ENCODE assay signal across 9 mouse cellular contexts in the genomic region with DNA sequence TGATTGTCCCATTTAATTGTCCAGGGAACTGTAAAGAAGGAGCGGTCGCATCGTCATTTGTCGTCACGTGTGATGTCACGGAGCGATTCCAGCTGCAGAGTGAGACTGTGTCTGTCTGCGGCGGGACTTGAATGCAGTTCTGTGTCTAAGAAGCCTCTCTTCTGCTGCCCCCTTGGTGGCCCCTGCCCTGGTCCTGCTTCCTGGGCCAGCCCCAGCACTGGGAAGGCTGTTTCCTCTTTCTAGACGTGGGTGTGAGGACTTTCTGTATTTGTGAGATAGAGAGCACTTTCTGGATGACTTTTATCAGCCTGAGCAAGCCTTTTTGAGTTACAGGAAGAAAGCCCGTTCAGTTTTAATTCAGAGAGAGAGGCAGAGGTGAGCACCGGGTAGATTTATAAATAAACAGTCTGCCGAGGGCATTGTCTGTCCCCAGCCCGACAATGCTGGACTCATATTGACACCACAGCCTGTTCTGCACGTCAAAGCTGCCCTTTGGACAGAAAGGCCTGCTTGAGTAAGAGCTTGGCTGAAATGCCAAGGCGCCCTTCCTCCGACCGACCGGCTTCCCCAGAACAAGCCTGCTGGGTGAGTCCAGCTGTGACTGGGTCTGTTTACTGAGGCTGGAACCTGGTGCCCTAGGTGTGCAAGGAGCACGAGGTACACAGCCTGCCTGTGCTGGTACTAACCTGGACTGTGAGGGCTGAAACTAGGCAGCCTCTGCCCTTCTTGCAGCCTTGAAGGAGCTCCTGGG. TPM values are rescaled to one million over a fixed set of nuclear protein-coding genes. Genes with fewer than 3 reads are reported as not detected.
A peak's percentile ranks its signal among the peaks of the same experiment; 100 is the strongest.
DNase-seq lines count a peak whose midpoint lies in the region; ATAC-seq and TF ChIP-seq lines count a peak whose summit lies in the region.
"Had no signal": no experiment of that assay in that cellular context is flagged by ENCODE, and none has a peak within 500 bp of the region (broad histone marks: within the 10 kb centered on the region; RNA-seq: fewer than 3 reads in every experiment).

No protein-coding gene starts in this region.

- TF ChIP-seq CTCF in heart, postnatal 0 days (IDR thresholded peaks at IDR 0.05; ENCODE audit: low read depth): no peak

- TF ChIP-seq EP300 in heart, postnatal 0 days (IDR thresholded peaks at IDR 0.05; ENCODE audit: low read depth): no peak

- no peaks in the 10 kb centered on the region for H3K9me3 ChIP-seq in heart, postnatal 0 days (replicated peaks; ENCODE audit: control insufficient read depth, low read length)
- H3K9me3 ChIP-seq in megakaryocyte, embryonic 14.5 days: no peaks in the 10 kb centered on the region

- peak; percentile 60 for ATAC-seq in common myeloid progenitor, adult 5-6 weeks (replicated peaks; ENCODE audit: low read depth, poor library complexity, severe bottlenecking)
- ATAC-seq in heart, postnatal 0 days (ENCODE audit: insufficient read depth, low read depth): peak; percentile 7; the same call in 1 of the 2 replicates

- H3K4me1 ChIP-seq in heart, postnatal 0 days (ENCODE audit: control insufficient read depth, insufficient read depth): peaks cover 79% of the 10 kb centered on the region
- peaks cover 100% of the 10 kb centered on the region for H3K4me1 ChIP-seq in megakaryocyte, embryonic 14.5 days

- H3K4me2 ChIP-seq in heart, postnatal 0 days (ENCODE audit: low read depth, low read length): peak overlapping the region; percentile 22

- H3K36me3 ChIP-seq in heart, postnatal 0 days (replicated peaks; ENCODE audit: control insufficient read depth, insufficient read depth, low read length): no peaks in the 10 kb centered on the region
- peaks cover 36% of the 10 kb centered on the region for H3K36me3 ChIP-seq in megakaryocyte, embryonic 14.5 days (replicated peaks; ENCODE audit: low read length)
- H3K36me3 ChIP-seq: G1E had no signal

- DNase-seq in layer of hippocampus, adult 11-12 months (ENCODE audit: low spot score): peak; percentile 47
- DNase-seq in layer of hippocampus, adult 9-10 months (ENCODE audit: low spot score): no peak
- DNase-seq in heart, postnatal 0 days (ENCODE audit: low spot score): peak; percentile 63
- DNase-seq in kidney, postnatal 25 days: peak; percentile 86 to 97
- DNase-seq in urinary bladder, adult 2 months (ENCODE audit: low spot score): peak; percentile 64
- DNase-seq in layer of hippocampus, adult 18-20 months (ENCODE audit: low spot score in 2 of 2): no peak

- H3K27ac ChIP-seq in heart, postnatal 0 days (ENCODE audit: low read depth): peak overlapping the region; percentile 90

- H3K4me3 ChIP-seq in heart, postnatal 0 days (ENCODE audit: low read depth, low read length): no peak overlapping the region
- peak overlapping the region; percentile 92 for H3K4me3 ChIP-seq in megakaryocyte, embryonic 14.5 days (replicated peaks)

- H3K27me3 ChIP-seq in heart, postnatal 0 days (ENCODE audit: control insufficient read depth, insufficient read depth, low read length): no peaks in the 10 kb centered on the region
- H3K27me3 ChIP-seq in megakaryocyte, embryonic 14.5 days (replicated peaks): no peaks in the 10 kb centered on the region

- H3K9ac ChIP-seq in heart, postnatal 0 days (replicated peaks; ENCODE audit: low read depth, low read length): peak overlapping the region; percentile 37

- 21% methylated on average over 20 of the region's 20 CpGs for WGBS in heart, postnatal 0 days

RNA-seq across cellular contexts. Expression of a gene that starts 22.1 kb away (rescaled TPM):
- total RNA-seq in common myeloid progenitor, adult 5-6 weeks (2017): 15.7 and 23.1 TPM in 2 replicates
- total RNA-seq in heart, postnatal 0 days (2014; rRNA removed; ENCODE audit: low replicate concordance): 41.0 and 47.8 TPM in 2 replicates
- 12.4 and 13.8 TPM in 2 replicates for polyA plus RNA-seq in heart, postnatal 0 days (2015; fragmentation: Nextera tagmentation; extraction: Ambion mirVana)
- polyA plus RNA-seq in megakaryocyte, embryonic 14.5 days (2012; ENCODE audit: insufficient read depth, low replicate concordance): 18.1 and 54.1 TPM in 2 replicates
- polyA plus RNA-seq in urinary bladder, adult 2 months (2012; rRNA removed): 15.3 and 31.4 TPM in 2 replicates
- 10 to 100 TPM; 86.3 to 88.2 TPM for total RNA-seq in layer of hippocampus, adult 18-20 months (2021)

Comparison
In these comparisons a context has a peak if more than half of its experiments do, and no peak if none do; other contexts are left out.
1. DNase-seq: peak in layer of hippocampus, adult 11-12 months (single experiment), heart, postnatal 0 days (single experiment), kidney, postnatal 25 days (2 of 2) and urinary bladder, adult 2 months (single experiment); none in layer of hippocampus, adult 9-10 months (single experiment) and layer of hippocampus, adult 18-20 months (0 of 2).